Mouse (Mus musculus): ENCODE results near the gene Ccar1.
"Not testable (repeated sequence)": the region's sequence is repeated elsewhere in the genome, so short reads cannot be mapped to it uniquely, and the experiment has no call there.

Gene Ccar1

GRCm38 (mm10) chr10:62725771-62726687 is 66.1 kb downstream of the Ccar1 start, which contains the start of gene Stox1:
Gene Stox1 (minus strand): TSS chr10:62726128.
- DNase-seq (ENCODE audit: low read depth in 2 of 2, low spot score in 2 of 2) = peak; percentile 0 to 5

GRCm38 (mm10) chr10:62724936-62725335 is 67.2 kb downstream of the Ccar1 start:
- no peak for DNase-seq (ENCODE audit: low read depth in 2 of 2, low spot score in 2 of 2)

- DNase-seq (ENCODE audit: low read depth in 2 of 2, low spot score in 2 of 2) = no peak
Measured at GRCm38 (mm10) chr10:62722701-62723100, 69.4 kb downstream of the Ccar1 start.

GRCm38 (mm10) chr10:62720574-62720973 is 71.5 kb downstream of the Ccar1 start:
- not testable (repeated sequence) for DNase-seq (ENCODE audit: low read depth in 2 of 2, low spot score in 2 of 2)

GRCm38 (mm10) chr10:62713457-62713856 is 78.6 kb downstream of the Ccar1 start:
- no peak for DNase-seq (ENCODE audit: low read depth in 2 of 2, low spot score in 2 of 2)

- no peak for DNase-seq (ENCODE audit: low read depth in 2 of 2, low spot score in 2 of 2)
Measured at GRCm38 (mm10) chr10:62703579-62703978, 88.5 kb downstream of the Ccar1 start.

- DNase-seq (ENCODE audit: low read depth in 2 of 2, low spot score in 2 of 2) = no peak
Measured at GRCm38 (mm10) chr10:62702436-62702835, 89.7 kb downstream of the Ccar1 start.

All from CD8-positive naive resting alpha-beta T cell, adult 2 months (primary cell).